Mouse (Mus musculus) hindbrain, embryonic 11.5 days (tissue): ENCODE data around the gene Ccdc186. TPM values are rescaled to one million over a fixed set of nuclear protein-coding genes. Genes with fewer than 3 reads are reported as not detected.
A peak's percentile ranks its signal among the peaks of the same experiment; 100 is the strongest.
"Not testable (repeated sequence)": the region's sequence is repeated elsewhere in the genome, so short reads cannot be mapped to it uniquely, and the experiment has no call there.

Experiments
- ATAC-seq: fragments of 200-750 bp; cut with Nextera tagmentation; 2 replicates; pipeline ENCODE4 v1.8.0; 2017; ENCODE audit warnings: mild to moderate bottlenecking, moderate TSS enrichment, moderate library complexity; ENCODE audit not compliant: low FRiP score
- DNase-seq: peaks from one replicate; pipeline ENCODE4 v3.0.0-alpha.2; 2015; ENCODE audit warnings: low spot score
- H3K27ac ChIP-seq: fragments of 300-500 bp; sonication (generic); 2 replicates; pipeline ENCODE4 v1.5.1; 2014; ENCODE audit warnings: mild to moderate bottlenecking, low read depth, low read length
- H3K27me3 ChIP-seq: fragments of 300-500 bp; sonication (generic); 2 replicates; pipeline ENCODE4 v1.6.1; 2014; ENCODE audit warnings: mild to moderate bottlenecking, low read length, moderate library complexity, mixed read lengths; ENCODE audit not compliant: control insufficient read depth, insufficient read depth
- H3K36me3 ChIP-seq: fragments of 300-500 bp; sonication (generic); 2 replicates; pipeline ENCODE4 v1.6.1; 2014; ENCODE audit warnings: mild to moderate bottlenecking, low read length, moderate library complexity, mixed read lengths; ENCODE audit not compliant: control insufficient read depth, insufficient read depth
- H3K4me1 ChIP-seq: fragments of 300-500 bp; sonication (generic); replicated peaks from 2 replicates; pipeline ENCODE4 v1.6.1; 2014; ENCODE audit warnings: low read length, mixed read lengths; ENCODE audit not compliant: control insufficient read depth, insufficient read depth
- H3K4me2 ChIP-seq: fragments of 300-500 bp; sonication (generic); replicated peaks from 2 replicates; pipeline ENCODE4 v1.6.1; 2014; ENCODE audit warnings: mild to moderate bottlenecking, low read depth, low read length
- H3K4me3 ChIP-seq: fragments of 300-500 bp; sonication (generic); 2 replicates; pipeline ENCODE4 v1.5.1; 2014; ENCODE audit warnings: low read depth, low read length
- H3K9ac ChIP-seq: fragments of 300-500 bp; sonication (generic); 2 replicates; pipeline ENCODE4 v1.6.1; 2014; ENCODE audit warnings: low read depth, low read length
- H3K9me3 ChIP-seq: fragments of 300-500 bp; sonication (generic); 2 replicates; pipeline ENCODE4 v1.6.1; 2016; ENCODE audit warnings: low read length; ENCODE audit not compliant: control insufficient read depth
- WGBS: fragments of 180-500 bp; shearing (Covaris S2); extraction: QIAGEN DNeasy Blood & Tissue Kit; methylation state at CpG from one replicate; pipeline ENCODE4 v1.1.7; 2014; 5-methylcytosine and 5-hydroxymethylcytosine counted together
- polyA plus RNA-seq: library from polyadenylated mRNA; unstranded; fragments of >200 nt; fragmentation: Nextera tagmentation; extraction: Ambion mirVana; gene quantifications from 2 replicates; pipeline ENCODE4 v1.2.1, GENCODE M21; 2014

The Ccdc186 gene
- polyA plus RNA-seq, 1 experiment from 2014 or later = 25.7 TPM

GRCm38 (mm10) chr19:56787911-56788310 lies 34.1 kb downstream of the Ccdc186 start:
- H3K9me3 ChIP-seq = no peaks in the 10 kb centered on the region
- 89% methylated on average over 7 of the region's 7 CpGs for WGBS
- H3K27ac ChIP-seq = no peak overlapping the region
- H3K4me3 ChIP-seq = no peak overlapping the region
- ATAC-seq (no peak), DNase-seq (no peak)
- no peaks in the 10 kb centered on the region for H3K4me1 ChIP-seq
- H3K4me2 ChIP-seq = no peak overlapping the region
- H3K9ac ChIP-seq = no peak overlapping the region
- peaks cover 4% of the 10 kb centered on the region; the same call in 1 of the 2 replicates for H3K36me3 ChIP-seq
- no peaks in the 10 kb centered on the region for H3K27me3 ChIP-seq

- DNase-seq = not testable (repeated sequence)
- WGBS = 91% methylated on average over 7 of the region's 7 CpGs
Measured at GRCm38 (mm10) chr19:56778532-56778931, 43.5 kb downstream of the Ccdc186 start.

GRCm38 (mm10) chr19:56776719-56777382 lies 45.1 kb downstream of the Ccdc186 start:
- no peak overlapping the region for H3K27ac ChIP-seq
- DNase-seq (peak; percentile 47), ATAC-seq (no peak)
- peaks cover 3% of the 10 kb centered on the region; the same call in 1 of the 2 replicates for H3K27me3 ChIP-seq
- H3K9ac ChIP-seq = no peak overlapping the region
- no peak overlapping the region for H3K4me2 ChIP-seq
- H3K4me1 ChIP-seq = 0 out of 2 replicates have a peak, but pooled peaks cover 2% of the 10 kb centered on the region
- WGBS = 46% methylated on average over 16 of the region's 16 CpGs
- no peak overlapping the region for H3K4me3 ChIP-seq
- H3K36me3 ChIP-seq = no peaks in the 10 kb centered on the region
- H3K9me3 ChIP-seq = no peaks in the 10 kb centered on the region

More at GRCm38 (mm10) chr19:56778532-56778931, 43.5 kb downstream of the Ccdc186 start:
- not testable (repeated sequence) for H3K9ac ChIP-seq, H3K4me1 ChIP-seq, H3K4me2 ChIP-seq, H3K27me3 ChIP-seq, H3K36me3 ChIP-seq, H3K4me3 ChIP-seq, H3K27ac ChIP-seq, H3K9me3 ChIP-seq, ATAC-seq

GRCm38 (mm10) chr19:56775893-56776718 lies 45.9 kb downstream of the Ccdc186 start:
- ATAC-seq (no peak), DNase-seq (peak; percentile 44)
- no peaks in the 10 kb centered on the region for H3K9me3 ChIP-seq
- H3K4me3 ChIP-seq = no peak overlapping the region
- peaks cover 3% of the 10 kb centered on the region; the same call in 1 of the 2 replicates for H3K27me3 ChIP-seq
- no peak overlapping the region for H3K9ac ChIP-seq
- H3K36me3 ChIP-seq = no peaks in the 10 kb centered on the region
- H3K4me1 ChIP-seq = 0 out of 2 replicates have a peak, but pooled peaks cover 2% of the 10 kb centered on the region
- no peak overlapping the region for H3K27ac ChIP-seq
- WGBS = 4% methylated on average over 18 of the region's 18 CpGs
- H3K4me2 ChIP-seq = peak overlapping the region; percentile 11; the same call in 1 of the 2 replicates

- Histone ChIP-seq H3K4me2 (peak overlapping the region; percentile 11; the same call in 1 of the 2 replicates), H3K4me1 (0 out of 2 replicates have a peak, but pooled peaks cover 5% of the 10 kb centered on the region), H3K36me3 (no peaks in the 10 kb centered on the region), H3K27ac (no peak overlapping the region), H3K9me3 (no peaks in the 10 kb centered on the region), H3K4me3 (no peak overlapping the region), H3K9ac (no peak overlapping the region), H3K27me3 (peaks cover 3% of the 10 kb centered on the region; the same call in 1 of the 2 replicates)
- DNase-seq = no peak
- whole genome bisulfite sequencing = 40% methylated on average over 23 of the region's 24 CpGs
- ATAC-seq = no peak
Measured at GRCm38 (mm10) chr19:56774971-56775892, 46.8 kb downstream of the Ccdc186 start.

- H3K4me1 ChIP-seq = 0 out of 2 replicates have a peak, but pooled peaks cover 5% of the 10 kb centered on the region
- no peak overlapping the region for H3K4me2 ChIP-seq
- ATAC-seq (no peak), DNase-seq (no peak)
- H3K27me3 ChIP-seq = peaks cover 3% of the 10 kb centered on the region; the same call in 1 of the 2 replicates
- H3K36me3 ChIP-seq = no peaks in the 10 kb centered on the region
- H3K9me3 ChIP-seq = no peaks in the 10 kb centered on the region
- H3K27ac ChIP-seq = no peak overlapping the region
- no peak overlapping the region for H3K4me3 ChIP-seq
- WGBS = 82% methylated on average over 9 of the region's 9 CpGs
- no peak overlapping the region for H3K9ac ChIP-seq
Measured at GRCm38 (mm10) chr19:56774408-56774962, 47.5 kb downstream of the Ccdc186 start.

- H3K9ac ChIP-seq = no peak overlapping the region
- H3K4me3 ChIP-seq = no peak overlapping the region
- H3K9me3 ChIP-seq = no peaks in the 10 kb centered on the region
- 54% methylated on average over 10 of the region's 10 CpGs for WGBS
- H3K4me1 ChIP-seq = 0 out of 2 replicates have a peak, but pooled peaks cover 5% of the 10 kb centered on the region
- H3K27me3 ChIP-seq = peaks cover 3% of the 10 kb centered on the region; the same call in 1 of the 2 replicates
- ATAC-seq = no peak
- no peak overlapping the region for H3K27ac ChIP-seq
- DNase-seq = no peak
- no peak overlapping the region for H3K4me2 ChIP-seq
- H3K36me3 ChIP-seq = no peaks in the 10 kb centered on the region
Measured at GRCm38 (mm10) chr19:56773393-56773971, 48.5 kb downstream of the Ccdc186 start.
